Mouse (Mus musculus): ENCODE measurements around the gene Sox10.

- no peak for TF ChIP-seq ZC3H11A (IDR thresholded peaks at IDR 0.05; ENCODE audit: borderline replicate concordance, low read depth, low read length)
- no peak for TF ChIP-seq ZNF384 (IDR thresholded peaks at IDR 0.05; ENCODE audit: low read depth, low read length)
- no peak for TF ChIP-seq CHD2 (IDR thresholded peaks at IDR 0.05; ENCODE audit: low read depth, low read length)
- TF ChIP-seq MAFK (IDR thresholded peaks at IDR 0.05; ENCODE audit: insufficient read depth, low read depth, low read length), result no peak
These were observed 54.5 kb downstream of the Sox10 start for GRCm38 (mm10) chr15:79110528-79110927.
